Mouse (Mus musculus) adrenal gland, adult 18-20 months (tissue): ENCODE results near the gene Ly6c1. TPM values are rescaled to one million over a fixed set of nuclear protein-coding genes. Genes with fewer than 3 reads are reported as not detected.
A peak's percentile ranks its signal among the peaks of the same experiment; 100 is the strongest.
"Not testable (repeated sequence)": the region's sequence is repeated elsewhere in the genome, so short reads cannot be mapped to it uniquely, and the experiment has no call there.

ENCODE experiments used
- DNase-seq, 2 experiments: peaks; one replicate each; pipeline ENCODE4 v3.0.0; 2021 to 2022; ENCODE audit warnings: low spot score in 2 of 2
- long read RNA-seq, 2 experiments: library from polyadenylated mRNA; stranded (forward); transcript quantifications; one replicate each; pipeline ENCODE4 v2.0.0; 2021
- total RNA-seq, 2 experiments: library from RNA; stranded (reverse); gene quantifications; 1 replicate in 1 of 2; 2 replicates in 1 of 2; pipeline ENCODE4 v1.2.3; 2021

Ly6c1 gene
- total RNA-seq, result 100 to 1,000 TPM; 112 to 134 TPM
- long read RNA-seq, experiment 1, transcript Ly6c1-201 (4 exons, 844 nt), result major isoform, 11 of 25 reads
- long read RNA-seq, experiment 1, partial matches to known transcripts, result 6 of 25 reads
- long read RNA-seq, experiment 1, other reads (novel, unspliced or antisense), result 4 of 25 reads
- long read RNA-seq, experiment 2, transcript Ly6c1-201 (4 exons, 844 nt), result major isoform, 12 of 26 reads
- long read RNA-seq, experiment 2, partial matches to known transcripts, result 7 of 26 reads
- long read RNA-seq, experiment 2, other reads (novel, unspliced or antisense), result 5 of 26 reads

GRCm38 (mm10) chr15:75048642-75049261 is at the start of gene Ly6c1:
Ly6c1 (minus strand) TSS chr15:75048830.
- not testable (repeated sequence) for DNase-seq

GRCm38 (mm10) chr15:75088041-75088440 is 39.4 kb upstream of the Ly6c1 start:
- not testable (repeated sequence) for DNase-seq

DNA sequence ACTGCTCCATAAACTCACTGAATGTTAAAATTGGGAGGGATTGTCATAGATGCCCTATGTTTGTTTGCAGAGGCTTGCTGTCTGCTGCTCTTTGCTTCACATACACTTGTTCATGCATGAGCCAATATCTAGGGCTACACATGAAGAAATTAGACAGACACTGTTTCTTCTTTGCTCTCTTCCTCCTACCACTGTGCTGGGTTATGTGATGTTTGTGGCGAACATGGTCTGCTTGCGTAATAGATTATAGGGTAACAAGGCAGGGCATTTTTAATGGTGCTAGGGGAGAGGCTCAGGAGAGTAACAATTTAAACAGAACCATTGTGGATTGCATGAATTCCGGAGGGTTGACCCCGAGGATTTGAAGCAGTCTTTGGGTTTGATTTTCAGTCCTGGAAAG is 21.3 kb upstream of the Ly6c1 start:
- DNase-seq, result no peak

DNA sequence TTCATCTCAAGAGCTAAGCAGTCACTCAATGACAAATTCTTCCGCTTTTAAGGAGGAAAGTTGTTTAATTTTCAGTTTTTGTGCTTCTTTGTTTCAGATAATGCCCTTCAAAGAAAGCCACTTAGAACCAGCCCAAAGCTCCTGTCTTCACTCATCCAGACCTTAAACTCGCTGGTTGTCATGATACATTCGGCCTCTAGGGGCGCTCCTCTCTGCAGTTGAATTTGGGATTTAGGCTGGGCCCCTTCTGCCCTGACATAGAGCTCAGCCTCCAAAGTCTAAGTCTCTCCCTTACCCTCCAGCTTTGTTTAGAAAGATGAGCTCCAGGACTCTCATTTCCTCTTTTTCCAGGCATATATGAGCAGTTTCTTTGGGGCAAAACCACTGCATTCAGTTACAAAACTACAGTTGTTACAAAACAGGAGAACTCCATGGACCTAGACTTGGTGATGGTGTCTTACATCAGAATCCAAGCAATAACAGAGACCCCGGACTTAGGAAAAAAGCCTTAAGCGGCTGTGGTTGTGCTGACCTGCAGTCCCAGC is 13.5 kb upstream of the Ly6c1 start:
- peak; percentile 69 to 83 for DNase-seq

DNA sequence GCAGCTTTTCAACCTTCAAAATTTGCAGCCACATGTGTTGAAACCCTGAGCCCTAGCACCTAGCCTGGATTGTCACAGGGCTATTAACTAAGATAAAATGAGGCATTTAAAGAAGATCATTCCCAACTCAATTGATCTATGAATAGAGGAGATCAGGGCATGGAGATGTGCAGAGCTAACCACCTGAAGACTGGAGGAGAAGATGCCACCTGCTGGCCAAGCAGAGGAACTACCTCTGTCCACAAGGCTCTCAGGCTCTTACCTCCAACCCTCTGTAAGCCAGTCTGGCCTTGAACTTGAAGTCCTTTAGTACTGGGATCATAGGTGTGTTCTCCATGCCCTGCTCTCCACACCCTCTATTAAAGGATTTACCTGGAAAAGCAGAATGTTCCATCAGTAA is 11.9 kb upstream of the Ly6c1 start:
- DNase-seq, result peak; percentile 60 to 68

GRCm38 (mm10) chr15:75055985-75056384 is 7.4 kb upstream of the Ly6c1 start:
- DNase-seq, result no peak

GRCm38 (mm10) chr15:75055425-75055824 is 6.8 kb upstream of the Ly6c1 start:
- DNase-seq, result not testable (repeated sequence)

DNA sequence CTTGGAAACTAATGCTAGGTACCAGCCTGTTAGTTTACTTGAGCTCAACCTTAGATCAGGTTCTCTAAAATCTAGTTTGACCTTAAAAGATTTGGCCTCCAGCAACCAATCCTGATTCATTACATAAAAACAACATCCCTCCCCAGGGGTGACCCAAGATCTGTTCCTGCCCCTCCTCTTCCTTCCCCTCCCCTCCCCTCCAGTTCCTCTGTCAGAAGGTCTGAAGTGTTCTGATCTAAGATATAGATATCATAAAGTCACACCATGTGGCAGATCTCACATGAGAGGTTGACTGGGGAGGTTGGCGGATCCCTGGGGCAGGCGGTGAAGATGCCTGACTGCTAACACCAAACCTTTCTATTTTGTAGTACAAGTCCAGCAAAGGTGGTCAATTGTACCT is 3.8 kb upstream of the Ly6c1 start:
- not testable (repeated sequence) for DNase-seq

DNA sequence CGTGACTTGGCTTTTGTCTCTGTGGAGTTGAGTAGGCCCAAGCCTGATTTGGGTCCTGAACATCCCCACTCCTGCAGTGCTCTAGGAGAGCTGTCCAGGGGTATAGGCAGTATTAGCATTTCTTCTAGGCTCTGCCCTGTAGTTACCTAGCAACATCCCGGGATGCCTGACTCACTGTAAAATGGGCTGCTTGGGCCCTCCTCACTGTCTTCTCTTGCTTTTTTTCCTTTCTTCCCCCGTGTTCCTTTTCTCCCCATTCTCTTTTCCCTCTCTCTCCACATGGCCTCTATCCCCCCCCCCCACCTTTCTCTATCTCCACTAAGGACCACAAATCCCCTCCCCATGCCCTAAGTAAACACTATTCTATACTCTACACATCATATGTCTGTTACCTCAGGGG is 2.5 kb upstream of the Ly6c1 start:
- not testable (repeated sequence) for DNase-seq

DNA sequence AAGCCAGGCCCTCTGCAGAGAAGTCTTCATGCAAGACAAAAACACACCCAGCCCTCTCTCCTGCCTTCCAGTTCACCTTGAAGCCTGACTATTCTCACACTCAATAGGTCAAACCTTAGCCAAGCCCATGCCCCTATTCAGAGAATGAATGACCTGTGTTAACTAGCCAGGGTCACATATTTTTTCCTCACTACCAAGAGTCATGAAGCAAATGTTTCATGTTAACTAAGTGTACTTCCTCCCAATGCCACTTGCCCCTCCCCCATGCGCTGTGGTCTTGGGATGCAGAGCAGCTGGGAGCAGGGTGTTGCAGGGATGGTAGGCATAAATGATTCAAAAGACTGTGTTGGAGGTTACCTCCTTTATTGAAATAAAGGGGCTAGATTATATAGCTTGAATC is 2.0 kb upstream of the Ly6c1 start:
- DNase-seq, result not testable (repeated sequence)

DNA sequence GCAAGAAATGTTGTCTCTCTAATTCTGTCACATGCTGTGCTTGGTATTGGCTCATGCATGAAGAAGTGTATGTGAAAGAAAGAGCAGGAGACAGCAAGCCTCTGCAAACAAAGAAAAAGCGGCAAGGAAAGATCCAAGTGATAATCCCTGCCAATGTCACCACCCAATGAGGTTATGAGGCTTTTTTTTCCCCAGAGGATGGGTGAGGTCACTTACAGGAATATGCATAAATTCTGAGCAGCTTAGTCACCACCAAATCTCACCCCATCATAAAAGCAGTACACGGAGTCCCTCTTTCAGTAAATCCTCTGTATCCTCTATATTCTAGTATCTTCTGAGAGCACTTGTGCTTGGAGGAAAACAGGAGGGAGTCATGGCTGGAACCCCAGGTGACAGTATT is 1.2 kb upstream of the Ly6c1 start:
- not testable (repeated sequence) for DNase-seq

DNA sequence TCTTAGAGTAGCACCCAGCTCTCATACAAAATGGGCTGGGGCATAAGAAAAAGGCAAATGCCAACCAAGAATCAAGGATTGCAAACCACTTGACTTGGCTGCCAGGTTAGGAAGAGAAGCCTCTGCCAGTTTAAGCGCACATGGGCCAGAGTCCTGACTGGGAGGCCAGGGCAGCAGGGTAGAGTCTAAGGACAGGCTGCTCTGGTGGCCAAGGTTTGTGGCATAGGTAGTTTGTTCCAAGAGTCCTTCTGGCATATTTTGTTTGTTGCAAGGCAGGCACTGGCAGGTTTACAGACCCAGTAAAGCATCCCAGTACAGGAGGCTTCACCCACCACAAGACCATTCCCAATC is 685 bp downstream of the Ly6c1 start:
- DNase-seq, result not testable (repeated sequence)

- not testable (repeated sequence) for DNase-seq
These were observed 1.2 kb downstream of the Ly6c1 start for GRCm38 (mm10) chr15:75047313-75047969.

DNA sequence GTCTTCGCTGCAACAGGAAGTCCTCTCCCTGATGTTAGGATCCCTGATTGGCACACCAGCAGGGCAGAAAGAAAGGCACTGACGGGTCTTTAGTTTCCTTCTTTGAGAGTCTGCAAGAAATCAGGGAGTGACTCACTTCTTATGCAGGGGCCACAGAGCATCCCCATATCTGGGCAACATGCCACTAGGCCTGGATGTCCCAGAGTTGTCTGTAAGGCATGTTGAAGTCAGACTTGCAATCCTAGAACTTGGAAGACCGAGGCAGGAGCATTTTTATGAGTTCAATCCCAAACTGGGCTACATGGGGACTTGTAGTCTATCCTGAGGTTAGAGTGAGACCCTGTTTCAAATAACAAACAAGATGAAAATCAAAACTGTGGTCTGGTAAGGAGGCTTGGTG is 3.1 kb downstream of the Ly6c1 start:
- DNase-seq, result not testable (repeated sequence)

- DNase-seq, result not testable (repeated sequence)
These were observed 27.4 kb downstream of the Ly6c1 start for GRCm38 (mm10) chr15:75021020-75021759.

- DNase-seq, result not testable (repeated sequence)
These were observed 29.2 kb downstream of the Ly6c1 start for GRCm38 (mm10) chr15:75019446-75019845.

Other genes with a start within 250 kb of the Ly6c1 start
- gene Gml2, start 229.8 kb downstream of the Ly6c1 start, total RNA-seq, result not detected
- 100 to 1,000 TPM in 1 of 2 experiments, 10 to 100 TPM in 1; 14.5 to 167 TPM for gene 2010109I03Rik, start 151.8 kb downstream of the Ly6c1 start, total RNA-seq
- under 1 TPM; 0.26 to 0.36 TPM for gene Ly6i, start 65.4 kb downstream of the Ly6c1 start, total RNA-seq
- 100 to 1,000 TPM in 1 of 2 experiments, 10 to 100 TPM in 1; 65.5 to 195 TPM for gene Ly6a, start 50.8 kb downstream of the Ly6c1 start, total RNA-seq
- 1 to 10 TPM; 5.3 to 5.9 TPM for gene Ly6c2, start 63.1 kb upstream of the Ly6c1 start, total RNA-seq
- not detected for gene Ly6g, start 106.4 kb upstream of the Ly6c1 start, total RNA-seq
- gene BC025446, start 167.5 kb upstream of the Ly6c1 start, total RNA-seq, result not detected
- not detected for gene Ly6f, start 219.6 kb upstream of the Ly6c1 start, total RNA-seq